Mouse (Mus musculus): ENCODE measurements around the gene Rtcb. TPM values are rescaled to one million over a fixed set of nuclear protein-coding genes. Genes with fewer than 3 reads are reported as not detected.

Rtcb gene
- polyA plus RNA-seq, 1 experiment from 2014 or later = 196 TPM

DNA sequence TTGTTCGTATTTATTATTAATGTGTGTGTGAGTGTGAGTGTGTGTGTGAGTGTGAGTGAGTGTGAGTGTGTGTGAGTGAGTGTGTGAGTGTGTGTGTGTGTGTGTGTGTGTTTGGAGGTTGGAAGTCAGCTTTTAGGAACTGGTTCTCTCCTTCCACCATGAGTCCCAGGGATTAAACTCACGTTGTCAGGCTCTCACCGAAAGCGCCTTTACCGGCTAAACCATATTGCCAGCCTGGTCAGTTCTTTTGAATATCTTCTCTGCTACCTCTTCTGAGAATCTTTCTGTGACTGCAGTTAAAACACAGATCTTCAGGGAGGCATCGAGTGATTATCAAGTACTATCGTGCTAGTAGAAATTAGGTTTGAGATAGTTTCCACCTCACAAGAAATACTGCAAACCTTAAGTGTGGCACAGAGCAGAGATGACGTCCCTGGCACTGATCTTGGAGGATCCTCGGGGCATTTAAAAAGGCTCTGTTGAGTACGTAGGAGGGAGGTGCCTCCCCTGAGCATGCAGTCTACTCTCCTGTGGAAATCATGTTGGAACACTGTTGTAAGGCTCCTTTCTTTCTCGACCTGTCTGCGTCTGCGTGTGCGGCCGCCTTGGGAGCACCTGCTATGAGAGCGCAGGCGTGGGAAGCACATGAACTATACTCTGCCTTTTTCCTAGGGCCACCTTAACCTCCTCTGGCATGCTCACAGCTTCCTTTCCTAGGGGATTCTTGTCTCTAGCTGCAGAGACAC is 10.0 kb upstream of the Rtcb start:
- H3K4me1 ChIP-seq = no peaks in the 10 kb centered on the region
- H3K27ac ChIP-seq (replicated peaks) = no peak overlapping the region
- no peak overlapping the region for H3K4me3 ChIP-seq
- no peaks in the 10 kb centered on the region for H3K36me3 ChIP-seq
- H3K4me2 ChIP-seq (replicated peaks) = no peak overlapping the region
- ATAC-seq (replicated peaks) = peak; percentile 64
- no peak overlapping the region for H3K9ac ChIP-seq (replicated peaks)
- peaks cover 4% of the 10 kb centered on the region; the same call in 1 of the 2 replicates for H3K27me3 ChIP-seq
- H3K9me3 ChIP-seq = no peaks in the 10 kb centered on the region
- 62% methylated on average over 17 of the region's 17 CpGs for WGBS

DNA sequence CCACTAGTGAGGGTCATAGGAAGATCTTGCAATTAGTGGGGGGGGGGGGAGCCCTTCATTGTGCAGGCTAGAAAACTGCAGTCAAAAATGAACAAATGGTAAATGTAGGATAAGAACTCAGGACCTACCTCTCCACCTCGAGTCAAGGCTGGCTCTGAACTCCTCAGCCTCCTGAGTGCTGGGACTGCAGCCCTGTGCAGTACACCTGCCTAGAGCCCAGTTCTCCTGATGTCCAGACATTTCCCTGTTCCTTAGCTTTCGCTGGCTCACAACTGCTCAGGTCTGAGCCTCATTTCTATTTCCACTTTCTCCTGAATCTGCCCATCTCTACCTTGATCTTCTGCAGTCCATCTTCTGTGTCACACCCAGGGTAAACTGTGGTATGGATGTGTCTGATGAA is 8.9 kb upstream of the Rtcb start:
- peaks cover 4% of the 10 kb centered on the region; the same call in 1 of the 2 replicates for H3K27me3 ChIP-seq
- H3K4me1 ChIP-seq = no peaks in the 10 kb centered on the region
- no peak for ATAC-seq (replicated peaks)
- H3K9ac ChIP-seq (replicated peaks) = no peak overlapping the region
- 48% methylated on average over 2 of the region's 2 CpGs for WGBS
- H3K4me3 ChIP-seq = no peak overlapping the region
- no peak overlapping the region for H3K27ac ChIP-seq (replicated peaks)
- H3K4me2 ChIP-seq (replicated peaks) = no peak overlapping the region
- no peaks in the 10 kb centered on the region for H3K36me3 ChIP-seq
- H3K9me3 ChIP-seq = no peaks in the 10 kb centered on the region

DNA sequence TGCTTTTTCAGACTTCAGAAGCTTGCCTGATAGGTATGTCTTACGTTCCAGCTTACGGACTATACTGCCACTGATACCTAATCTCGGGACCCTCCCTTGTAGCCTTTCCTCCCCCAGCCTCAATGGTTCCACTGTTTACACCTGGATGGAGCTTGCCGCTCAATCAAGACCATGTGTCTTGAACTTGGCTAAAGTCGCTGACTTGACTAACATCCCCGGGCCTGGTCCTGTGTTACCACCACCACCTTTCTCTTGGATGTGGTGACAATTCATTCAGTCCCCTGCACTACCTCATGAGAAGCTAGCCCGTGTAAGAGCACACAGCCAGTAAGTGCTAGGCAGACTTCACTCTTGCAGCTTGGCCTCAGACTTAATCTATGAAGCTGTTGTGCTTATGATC is 6.7 kb upstream of the Rtcb start:
- H3K36me3 ChIP-seq = no peaks in the 10 kb centered on the region
- H3K9ac ChIP-seq (replicated peaks) = no peak overlapping the region
- no peaks in the 10 kb centered on the region for H3K9me3 ChIP-seq
- no peak overlapping the region for H3K4me3 ChIP-seq
- 91% methylated on average over 7 of the region's 7 CpGs for WGBS
- no peaks in the 10 kb centered on the region for H3K4me1 ChIP-seq
- H3K4me2 ChIP-seq (replicated peaks) = no peak overlapping the region
- H3K27me3 ChIP-seq = peaks cover 4% of the 10 kb centered on the region; the same call in 1 of the 2 replicates
- ATAC-seq (replicated peaks) = no peak
- no peak overlapping the region for H3K27ac ChIP-seq (replicated peaks)

DNA sequence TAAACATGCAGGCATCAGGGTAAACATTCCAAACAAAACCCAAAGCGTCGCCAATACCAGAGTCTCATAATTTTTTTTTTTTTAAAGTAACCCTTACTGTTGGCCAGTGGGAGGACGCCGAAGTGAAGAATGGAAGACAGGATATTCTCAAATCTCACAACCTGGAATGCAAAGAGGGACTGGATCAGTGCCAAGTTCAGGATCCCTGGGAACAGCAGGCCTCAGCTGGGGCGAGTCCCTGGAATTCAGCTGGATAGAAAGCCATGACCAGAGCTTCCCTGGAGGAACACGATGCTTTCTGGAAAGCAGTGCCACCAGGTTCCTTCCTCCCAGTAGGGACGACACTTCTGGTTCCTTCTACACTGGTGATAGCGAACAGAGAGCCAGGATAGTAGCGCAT is 5.3 kb upstream of the Rtcb start:
- Histone ChIP-seq H3K4me1 (no peaks in the 10 kb centered on the region), H3K9ac (replicated peaks) (no peak overlapping the region), H3K4me2 (replicated peaks) (no peak overlapping the region), H3K9me3 (no peaks in the 10 kb centered on the region), H3K27me3 (peaks cover 4% of the 10 kb centered on the region; the same call in 1 of the 2 replicates), H3K36me3 (no peaks in the 10 kb centered on the region), H3K27ac (replicated peaks) (no peak overlapping the region), H3K4me3 (no peak overlapping the region)
- 74% methylated on average over 9 of the region's 9 CpGs for WGBS
- no peak for ATAC-seq (replicated peaks)

DNA sequence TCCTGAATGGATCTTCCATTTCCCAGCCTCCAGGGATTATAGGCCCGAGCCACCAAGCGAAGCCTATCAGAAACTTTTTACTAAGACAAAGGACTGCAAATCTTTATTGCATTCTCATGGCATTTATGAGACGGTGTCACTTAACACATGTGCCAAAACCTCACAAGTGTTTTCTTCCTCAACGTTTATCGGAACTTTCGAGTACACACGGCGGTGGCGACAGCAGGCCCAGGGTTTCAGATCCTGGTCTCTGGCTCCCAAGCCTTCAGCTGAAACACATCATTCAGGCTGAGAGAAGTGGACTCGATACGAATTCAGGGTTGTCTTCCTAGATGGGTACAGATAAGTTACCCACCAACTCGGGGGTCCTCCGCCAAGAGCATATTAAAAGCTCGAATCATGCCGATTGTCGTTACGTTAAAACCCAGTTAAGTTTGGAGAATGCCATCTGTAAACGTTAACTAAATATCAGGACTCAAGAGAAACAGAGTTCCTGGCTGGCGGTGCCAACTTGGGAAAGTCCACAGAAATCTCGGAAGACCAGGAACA is 678 bp downstream of the Rtcb start:
- H3K27ac ChIP-seq (replicated peaks) = peak overlapping the region; percentile 69
- H3K27me3 ChIP-seq = no peaks in the 10 kb centered on the region
- no peaks in the 10 kb centered on the region for H3K9me3 ChIP-seq
- peaks cover 14% of the 10 kb centered on the region; the same call in 1 of the 2 replicates for H3K4me1 ChIP-seq
- WGBS = 5% methylated on average over 20 of the region's 20 CpGs
- ATAC-seq (replicated peaks) = peak; percentile 20
- peaks cover 25% of the 10 kb centered on the region for H3K36me3 ChIP-seq
- H3K9ac ChIP-seq (replicated peaks) = peak overlapping the region; percentile 96
- peak overlapping the region; percentile 62 for H3K4me2 ChIP-seq (replicated peaks)
- H3K4me3 ChIP-seq = peak overlapping the region; percentile 98

DNA sequence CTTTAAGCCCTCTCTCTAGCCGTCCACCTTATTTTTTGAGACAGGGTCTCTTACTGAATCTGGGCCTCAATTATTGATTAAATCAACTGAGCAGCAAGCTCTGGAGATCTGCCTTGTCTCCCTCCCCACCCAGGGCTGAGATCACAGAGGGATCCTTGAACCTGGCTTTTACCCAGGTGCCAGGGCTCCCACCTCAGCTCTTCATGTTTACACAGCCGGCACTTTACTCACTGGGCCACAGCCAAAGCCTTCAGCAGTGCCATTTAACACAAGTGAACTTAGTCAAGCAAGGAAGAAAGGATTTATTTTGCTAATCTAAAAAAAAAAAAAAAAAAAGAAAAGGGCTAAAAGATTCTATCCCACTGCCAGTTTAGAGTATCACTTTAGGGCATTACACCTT is 3.2 kb downstream of the Rtcb start:
- Histone ChIP-seq H3K9me3 (no peaks in the 10 kb centered on the region), H3K27ac (replicated peaks) (no peak overlapping the region), H3K9ac (replicated peaks) (no peak overlapping the region), H3K4me3 (no peak overlapping the region), H3K4me1 (peaks cover 14% of the 10 kb centered on the region; the same call in 1 of the 2 replicates), H3K36me3 (peaks cover 48% of the 10 kb centered on the region), H3K4me2 (replicated peaks) (no peak overlapping the region), H3K27me3 (no peaks in the 10 kb centered on the region)
- no peak for ATAC-seq (replicated peaks)
- 85% methylated on average over 2 of the region's 2 CpGs for WGBS

DNA sequence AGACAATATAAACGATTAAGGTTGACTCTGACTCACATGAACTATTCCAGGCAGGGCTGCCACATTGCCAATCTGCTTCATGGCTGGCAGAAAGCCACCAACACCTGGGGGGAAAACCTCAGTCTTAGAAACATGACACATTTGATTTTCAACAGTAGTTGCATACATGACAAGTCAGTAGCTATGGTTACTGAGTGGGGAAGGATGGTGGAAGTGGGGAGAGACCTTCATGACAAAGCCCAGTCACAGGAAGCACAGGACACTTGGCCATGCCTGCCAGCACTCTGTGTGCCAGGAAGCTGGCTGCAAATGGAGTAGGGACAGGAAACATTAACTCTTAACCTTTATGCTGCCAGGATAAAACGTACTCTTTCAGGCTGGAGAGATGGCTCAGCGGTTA is 4.2 kb downstream of the Rtcb start:
- no peak overlapping the region for H3K4me2 ChIP-seq (replicated peaks)
- peaks cover 58% of the 10 kb centered on the region for H3K36me3 ChIP-seq
- H3K4me3 ChIP-seq = no peak overlapping the region
- ATAC-seq (replicated peaks) = no peak
- H3K4me1 ChIP-seq = peaks cover 14% of the 10 kb centered on the region; the same call in 1 of the 2 replicates
- 88% methylated on average over 3 of the region's 3 CpGs for WGBS
- H3K27ac ChIP-seq (replicated peaks) = no peak overlapping the region
- no peaks in the 10 kb centered on the region for H3K9me3 ChIP-seq
- H3K9ac ChIP-seq (replicated peaks) = no peak overlapping the region
- H3K27me3 ChIP-seq = no peaks in the 10 kb centered on the region

DNA sequence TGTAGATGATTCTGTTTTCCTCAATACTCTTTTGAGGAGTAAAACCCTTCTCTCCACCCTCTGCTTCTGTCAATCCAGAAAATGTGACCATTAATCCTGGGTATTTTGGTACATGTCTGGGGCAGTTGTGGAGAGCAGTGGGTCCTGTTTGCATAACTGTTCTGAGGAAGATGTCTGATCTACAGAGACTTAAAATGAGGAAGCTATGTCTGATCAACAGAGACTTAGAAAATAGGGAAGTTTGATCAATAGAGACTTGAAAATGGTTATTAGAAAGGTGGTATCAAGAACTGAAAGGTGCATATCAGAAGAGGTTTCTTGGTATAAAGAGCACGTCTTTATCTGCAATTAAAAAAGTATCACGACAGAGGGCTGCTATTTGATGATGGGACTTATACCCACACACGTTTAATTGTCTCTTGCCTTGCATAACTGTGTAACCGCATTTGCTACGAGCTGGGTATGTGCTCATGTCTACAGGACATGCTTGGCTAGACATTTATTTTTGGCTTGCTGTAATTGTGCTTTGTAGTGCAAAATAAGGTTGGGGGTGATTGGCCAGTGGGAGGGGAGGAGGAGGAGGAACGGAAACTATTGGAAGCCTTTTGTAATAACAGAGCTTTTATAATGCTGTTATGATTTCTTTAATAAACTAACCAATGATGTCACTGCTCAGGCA is 5.7 kb downstream of the Rtcb start:
- Histone ChIP-seq H3K36me3 (peaks cover 71% of the 10 kb centered on the region), H3K27ac (replicated peaks) (no peak overlapping the region), H3K4me1 (peaks cover 14% of the 10 kb centered on the region; the same call in 1 of the 2 replicates), H3K9me3 (no peaks in the 10 kb centered on the region), H3K4me2 (replicated peaks) (no peak overlapping the region), H3K4me3 (no peak overlapping the region), H3K27me3 (no peaks in the 10 kb centered on the region), H3K9ac (replicated peaks) (no peak overlapping the region)
- no peak for ATAC-seq (replicated peaks)
- 87% methylated on average over 6 of the region's 6 CpGs for WGBS

DNA sequence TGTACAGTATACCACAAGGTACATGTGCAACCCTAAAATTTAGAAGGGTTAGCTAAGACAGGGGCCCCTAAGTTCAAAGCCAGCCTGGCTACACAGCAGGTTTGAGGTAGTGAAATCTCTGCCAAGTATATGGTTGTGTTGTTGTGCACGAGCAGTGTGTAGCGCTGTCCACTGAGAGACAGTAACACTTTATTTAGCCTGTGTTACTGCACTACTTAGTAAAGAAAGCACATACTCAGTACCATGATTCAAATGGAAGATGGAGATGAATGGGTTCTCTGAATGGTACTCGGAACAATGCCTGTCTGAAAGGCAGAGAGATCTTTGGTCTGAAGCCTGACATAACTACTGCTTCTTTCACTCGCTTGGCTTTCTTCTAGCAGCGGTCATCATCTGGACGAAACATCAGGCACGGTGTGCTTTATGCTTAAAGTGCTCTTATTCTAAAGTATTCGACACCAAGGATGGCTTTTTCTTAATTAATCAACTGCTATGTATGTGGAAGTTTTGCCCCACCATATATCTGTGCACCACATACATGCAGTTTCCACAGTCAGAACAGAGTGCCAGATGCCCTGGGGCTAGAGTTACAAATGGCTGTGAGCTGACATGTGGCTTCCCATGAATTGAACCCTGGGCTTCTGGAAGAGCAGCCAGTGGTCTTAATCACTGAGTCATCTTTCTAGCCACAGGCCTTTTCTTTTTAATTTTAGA is 9.0 kb downstream of the Rtcb start:
- no peak overlapping the region for H3K4me2 ChIP-seq (replicated peaks)
- no peaks in the 10 kb centered on the region for H3K27me3 ChIP-seq
- WGBS = 70% methylated on average over 8 of the region's 8 CpGs
- peaks cover 90% of the 10 kb centered on the region for H3K36me3 ChIP-seq
- no peak for ATAC-seq (replicated peaks)
- no peaks in the 10 kb centered on the region for H3K9me3 ChIP-seq
- H3K9ac ChIP-seq (replicated peaks) = no peak overlapping the region
- no peaks in the 10 kb centered on the region for H3K4me1 ChIP-seq
- no peak overlapping the region for H3K27ac ChIP-seq (replicated peaks)
- no peak overlapping the region for H3K4me3 ChIP-seq

DNA sequence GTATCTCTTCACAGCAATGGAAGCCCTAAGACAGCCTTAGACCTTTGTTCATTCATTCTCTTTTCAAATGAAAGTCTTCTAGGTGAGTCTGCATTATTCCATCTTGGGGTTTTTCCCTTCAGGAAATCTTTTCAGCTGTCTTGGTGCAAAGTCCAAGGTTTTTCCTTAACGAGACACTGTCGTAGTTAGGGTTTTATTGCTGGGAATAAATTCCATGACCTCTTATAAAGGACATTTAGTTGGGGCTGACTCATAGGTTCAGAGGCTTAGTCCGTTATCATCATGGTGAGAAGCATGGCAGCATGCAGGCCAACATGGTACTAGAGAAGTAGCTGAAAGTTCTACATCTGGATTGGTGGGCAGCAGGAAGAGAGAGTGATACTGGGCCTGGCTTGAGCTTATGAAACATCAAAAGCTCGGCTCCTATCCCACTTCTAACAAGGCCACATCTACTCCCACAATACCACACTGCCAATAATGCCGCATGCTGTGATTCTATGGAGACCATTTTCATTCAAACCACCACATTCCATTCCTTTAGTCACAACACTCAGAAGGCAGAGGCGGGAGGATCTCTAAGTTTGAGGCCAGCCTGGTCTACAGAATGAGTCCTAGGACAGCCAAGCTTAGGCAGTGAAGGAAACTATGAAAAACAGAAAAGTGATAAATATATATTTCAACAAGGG is 21.2 kb downstream of the Rtcb start:
- Histone ChIP-seq H3K4me2 (replicated peaks) (no peak overlapping the region), H3K9ac (replicated peaks) (no peak overlapping the region), H3K9me3 (no peaks in the 10 kb centered on the region), H3K27me3 (no peaks in the 10 kb centered on the region), H3K4me1 (no peaks in the 10 kb centered on the region), H3K36me3 (peaks cover 55% of the 10 kb centered on the region), H3K27ac (replicated peaks) (no peak overlapping the region), H3K4me3 (no peak overlapping the region)
- 95% methylated on average over 6 of the region's 6 CpGs for WGBS
- no peak for ATAC-seq (replicated peaks)

DNA sequence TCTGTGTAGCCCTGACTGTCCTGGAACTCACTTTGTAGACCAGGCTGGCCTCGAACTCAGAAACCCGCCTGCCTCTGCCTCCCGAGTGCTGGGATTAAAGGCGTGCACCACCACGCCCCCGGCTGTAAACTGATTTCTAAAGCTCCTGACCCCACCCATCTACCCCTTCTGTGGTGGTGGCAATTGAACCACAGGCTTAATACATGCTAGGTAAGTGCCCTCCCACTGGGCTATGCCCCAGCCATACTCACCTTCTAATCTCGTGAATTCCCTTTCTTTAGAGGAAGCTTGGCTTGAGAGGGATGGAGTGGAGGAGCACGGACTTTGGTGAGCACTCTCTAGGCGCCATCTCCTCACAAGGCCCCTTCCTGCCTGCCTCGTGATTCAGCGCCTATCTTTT is 27.7 kb downstream of the Rtcb start:
- ATAC-seq (replicated peaks) = no peak
- 95% methylated on average over 11 of the region's 11 CpGs for WGBS
- H3K9ac ChIP-seq (replicated peaks) = no peak overlapping the region
- H3K4me2 ChIP-seq (replicated peaks) = no peak overlapping the region
- H3K36me3 ChIP-seq = no peaks in the 10 kb centered on the region
- H3K27me3 ChIP-seq = 0 out of 2 replicates have a peak, but pooled peaks cover 4% of the 10 kb centered on the region
- no peak overlapping the region for H3K27ac ChIP-seq (replicated peaks)
- H3K4me1 ChIP-seq = peaks cover 19% of the 10 kb centered on the region
- no peak overlapping the region for H3K4me3 ChIP-seq
- H3K9me3 ChIP-seq = no peaks in the 10 kb centered on the region

All from forebrain, embryonic 15.5 days (tissue).